Mouse (Mus musculus): ENCODE measurements at regions not wholly inside any gene's neighbourhood (a gene's known extent, or its start where the extent isn't known, plus 50 kb on each side); places are given as distances from the start of the nearest gene placed in this dataset.

DNA sequence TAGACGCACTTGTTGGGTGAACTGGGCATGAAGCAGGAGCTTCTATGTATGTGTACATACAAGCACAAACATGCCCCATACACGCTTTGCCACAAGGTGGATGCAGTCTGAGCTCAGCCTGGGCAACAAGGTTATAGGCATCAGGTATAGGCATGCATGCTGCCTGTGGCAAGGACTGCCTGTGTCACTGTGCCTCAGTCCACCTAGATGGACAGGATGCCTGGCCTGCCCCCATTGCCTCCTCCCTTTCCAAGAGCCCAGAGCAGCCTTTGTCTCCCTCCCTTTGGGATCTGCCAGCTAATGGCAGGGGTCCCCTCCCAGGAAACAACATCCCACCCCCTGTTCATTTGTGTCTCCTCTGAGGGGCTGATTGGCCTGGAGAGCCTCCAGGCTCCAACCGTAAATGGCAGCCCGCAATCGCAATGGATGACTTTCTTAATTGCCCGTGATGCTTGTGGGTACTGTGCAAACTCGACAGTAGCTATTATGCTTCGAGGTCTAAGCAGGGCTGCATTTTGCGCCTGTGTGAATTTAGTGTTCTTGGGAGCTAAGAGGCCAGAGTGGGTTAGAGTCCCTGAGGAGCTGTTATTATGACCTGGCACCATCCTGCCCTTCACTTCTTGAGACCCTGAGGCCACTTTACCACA is 293.6 kb downstream of the Tns1 start:
- no peaks in the 10 kb centered on the region for H3K9me3 ChIP-seq (replicated peaks)
- no peak overlapping the region for H3K27ac ChIP-seq
- no peaks in the 10 kb centered on the region for H3K36me3 ChIP-seq
- no peaks in the 10 kb centered on the region for H3K4me1 ChIP-seq (replicated peaks)
- ATAC-seq (ENCODE audit: low read depth) (no peak), DNase-seq (no peak)
- 73% methylated on average over 9 of the region's 9 CpGs for WGBS (ENCODE audit: insufficient replicate concordance)
- H3K27me3 ChIP-seq = no peaks in the 10 kb centered on the region
- H3K4me2 ChIP-seq = no peak overlapping the region
- no peak overlapping the region for H3K4me3 ChIP-seq (replicated peaks)
- H3K9ac ChIP-seq = no peak overlapping the region

DNA sequence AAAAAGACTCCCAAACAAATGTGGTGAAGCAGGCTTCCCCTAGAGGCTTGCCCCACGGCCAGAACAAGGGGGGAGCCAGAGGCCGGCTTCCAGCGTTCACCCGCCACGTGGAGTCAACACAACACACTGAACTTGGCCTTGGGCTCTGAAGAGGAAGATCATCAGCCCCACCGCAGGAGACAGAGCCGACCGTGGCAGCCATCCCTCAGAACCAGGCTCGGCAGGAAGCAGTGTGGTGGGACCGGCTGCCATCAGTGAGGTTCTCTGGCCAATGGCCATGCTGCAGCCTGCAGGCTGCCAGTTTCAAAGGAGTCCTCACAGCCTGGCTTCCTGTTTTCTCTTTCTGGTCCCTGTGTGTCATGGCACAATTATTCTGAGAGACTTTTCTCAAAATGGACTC is 295.3 kb downstream of the Tns1 start:
- Histone ChIP-seq H3K4me1 (replicated peaks) (no peaks in the 10 kb centered on the region), H3K27ac (no peak overlapping the region), H3K27me3 (no peaks in the 10 kb centered on the region), H3K36me3 (no peaks in the 10 kb centered on the region), H3K9ac (no peak overlapping the region), H3K9me3 (replicated peaks) (no peaks in the 10 kb centered on the region), H3K4me3 (replicated peaks) (no peak overlapping the region), H3K4me2 (no peak overlapping the region)
- DNase-seq (no peak), ATAC-seq (ENCODE audit: low read depth) (no peak)
- WGBS (ENCODE audit: insufficient replicate concordance) = 28% methylated on average over 10 of the region's 10 CpGs

DNA sequence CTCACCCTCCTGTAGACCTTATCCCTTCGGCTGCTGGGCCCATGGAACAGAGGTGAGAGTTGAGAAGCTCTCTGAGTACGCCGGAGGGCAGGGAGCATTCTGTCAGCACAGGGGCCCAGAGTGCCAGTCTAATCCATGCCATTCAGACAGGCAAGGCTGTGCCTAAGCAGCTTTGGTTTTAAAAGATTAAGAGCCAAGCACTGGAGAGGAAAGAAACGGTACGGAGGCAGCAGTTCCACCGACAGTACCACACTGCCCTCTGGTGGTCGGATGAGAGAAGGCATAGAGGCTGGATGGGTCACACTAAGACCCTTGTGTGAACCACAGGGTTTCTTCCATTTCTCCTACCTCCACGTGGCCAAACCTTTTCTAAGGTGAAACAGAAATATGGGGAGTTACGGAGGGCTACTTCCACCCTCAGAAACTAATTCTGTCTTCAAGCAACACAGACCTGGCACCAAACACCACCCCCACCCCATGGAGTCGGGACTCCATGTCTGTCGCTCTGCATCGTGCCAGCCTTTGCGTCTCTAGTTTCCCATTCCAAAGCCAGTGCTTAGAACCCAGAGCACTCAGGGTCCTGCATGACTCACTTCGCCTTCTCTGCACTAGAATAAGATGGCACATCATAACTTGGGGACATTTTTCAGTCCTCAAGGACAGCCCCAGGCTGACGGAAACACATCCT is 297.9 kb downstream of the Tns1 start:
- Histone ChIP-seq H3K4me1 (replicated peaks) (no peaks in the 10 kb centered on the region), H3K9ac (no peak overlapping the region), H3K9me3 (replicated peaks) (no peaks in the 10 kb centered on the region), H3K4me2 (no peak overlapping the region), H3K27me3 (no peaks in the 10 kb centered on the region), H3K36me3 (no peaks in the 10 kb centered on the region), H3K4me3 (replicated peaks) (no peak overlapping the region), H3K27ac (no peak overlapping the region)
- no peak for ATAC-seq (ENCODE audit: low read depth)
- peak; percentile 18 for DNase-seq
- 37% methylated on average over 15 of the region's 15 CpGs for WGBS (ENCODE audit: insufficient replicate concordance)

DNA sequence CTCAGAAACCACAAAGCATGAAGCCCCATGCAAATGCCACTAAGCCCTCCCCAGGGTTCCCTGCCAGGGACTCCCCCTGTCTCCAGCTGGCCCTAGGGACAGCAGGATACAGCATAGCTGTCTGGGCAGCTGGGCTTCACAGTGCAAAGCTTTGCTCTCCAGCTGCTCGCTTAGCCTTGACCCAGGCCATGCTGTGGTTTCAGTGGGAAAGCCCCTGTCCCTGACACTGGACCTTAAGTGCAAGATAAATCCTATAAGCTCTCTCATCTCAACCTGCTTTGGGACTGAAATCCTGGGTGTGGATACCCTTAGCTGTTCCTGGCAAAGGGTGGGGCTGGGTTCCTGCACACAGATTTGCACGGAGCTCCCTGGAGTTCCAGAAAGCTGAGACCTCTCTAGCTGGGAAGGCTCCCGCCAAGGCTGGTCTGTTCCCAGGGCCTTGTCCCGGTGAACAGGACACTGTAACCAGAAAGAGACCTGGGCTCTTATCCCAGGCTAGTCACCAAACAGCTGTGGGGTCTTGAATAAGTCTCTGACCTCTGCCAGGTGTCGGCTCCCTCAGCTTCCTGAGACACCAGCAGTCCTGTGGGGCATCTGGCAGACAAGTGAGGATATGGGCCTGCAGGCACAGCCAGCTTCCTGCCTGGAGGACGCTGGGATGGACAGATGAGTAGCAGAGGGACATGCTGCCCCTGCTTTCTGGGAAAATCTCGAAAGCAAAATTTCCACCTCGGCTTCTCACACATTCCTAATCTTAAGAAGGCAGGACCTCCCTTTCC is 299.7 kb downstream of the Tns1 start:
- Histone ChIP-seq H3K4me3 (replicated peaks) (no peak overlapping the region), H3K9ac (no peak overlapping the region), H3K36me3 (no peaks in the 10 kb centered on the region), H3K27ac (no peak overlapping the region), H3K4me2 (no peak overlapping the region), H3K9me3 (replicated peaks) (no peaks in the 10 kb centered on the region), H3K4me1 (replicated peaks) (no peaks in the 10 kb centered on the region), H3K27me3 (no peaks in the 10 kb centered on the region)
- ATAC-seq (ENCODE audit: low read depth) (no peak), DNase-seq (no peak)
- WGBS (ENCODE audit: insufficient replicate concordance) = 37% methylated on average over 8 of the region's 8 CpGs

DNA sequence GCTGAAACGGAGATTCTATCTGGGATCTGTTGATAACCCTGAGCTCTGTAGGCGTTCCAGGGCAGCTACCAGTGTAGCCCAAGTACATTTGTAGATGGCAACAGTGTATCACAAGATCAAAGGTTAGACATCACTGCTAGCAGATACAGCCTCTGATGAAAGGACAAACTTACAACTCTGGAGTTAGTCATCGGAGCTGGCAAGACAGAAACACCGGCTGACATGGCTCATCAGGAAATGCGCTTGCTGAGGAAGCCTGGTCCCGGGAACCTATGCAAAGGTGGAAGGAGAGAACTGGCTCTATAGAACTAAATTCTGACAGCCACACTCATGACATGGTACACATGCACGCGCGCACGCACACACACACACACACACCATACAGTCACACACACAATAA is 300.5 kb downstream of the Tns1 start:
- no peak overlapping the region for H3K9ac ChIP-seq
- no peak for ATAC-seq (ENCODE audit: low read depth)
- H3K4me2 ChIP-seq = no peak overlapping the region
- 77% methylated on average over 10 of the region's 10 CpGs for WGBS (ENCODE audit: insufficient replicate concordance)
- DNase-seq = no peak
- no peaks in the 10 kb centered on the region for H3K36me3 ChIP-seq
- H3K27me3 ChIP-seq = no peaks in the 10 kb centered on the region
- no peak overlapping the region for H3K4me3 ChIP-seq (replicated peaks)
- no peaks in the 10 kb centered on the region for H3K4me1 ChIP-seq (replicated peaks)
- no peaks in the 10 kb centered on the region for H3K9me3 ChIP-seq (replicated peaks)
- H3K27ac ChIP-seq = no peak overlapping the region

DNA sequence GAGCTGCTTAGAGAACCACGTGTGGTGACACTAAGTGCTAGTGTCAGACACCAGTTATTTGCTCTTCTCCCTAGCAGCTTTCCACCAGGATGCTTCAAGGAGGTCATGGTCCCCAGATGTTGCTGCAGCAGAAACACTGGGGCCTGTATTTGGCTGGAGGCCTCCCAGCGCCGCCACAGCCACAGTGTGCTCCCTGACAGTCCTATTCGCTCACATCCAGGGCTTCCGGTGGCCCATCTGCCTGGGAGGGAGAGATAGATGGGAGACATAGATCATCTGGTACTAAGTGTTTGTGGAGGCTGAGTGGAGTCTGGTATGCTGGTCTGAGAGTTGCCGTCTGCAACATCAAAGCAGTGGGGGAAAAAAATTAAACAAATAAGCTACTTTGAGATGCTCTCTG is 301.6 kb downstream of the Tns1 start:
- no peak overlapping the region for H3K4me3 ChIP-seq (replicated peaks)
- H3K36me3 ChIP-seq = no peaks in the 10 kb centered on the region
- no peak overlapping the region for H3K27ac ChIP-seq
- ATAC-seq (ENCODE audit: low read depth) (no peak), DNase-seq (no peak)
- no peaks in the 10 kb centered on the region for H3K27me3 ChIP-seq
- H3K4me1 ChIP-seq (replicated peaks) = no peaks in the 10 kb centered on the region
- no peaks in the 10 kb centered on the region for H3K9me3 ChIP-seq (replicated peaks)
- 49% methylated on average over 6 of the region's 6 CpGs for WGBS (ENCODE audit: insufficient replicate concordance)
- H3K9ac ChIP-seq = no peak overlapping the region
- no peak overlapping the region for H3K4me2 ChIP-seq

DNA sequence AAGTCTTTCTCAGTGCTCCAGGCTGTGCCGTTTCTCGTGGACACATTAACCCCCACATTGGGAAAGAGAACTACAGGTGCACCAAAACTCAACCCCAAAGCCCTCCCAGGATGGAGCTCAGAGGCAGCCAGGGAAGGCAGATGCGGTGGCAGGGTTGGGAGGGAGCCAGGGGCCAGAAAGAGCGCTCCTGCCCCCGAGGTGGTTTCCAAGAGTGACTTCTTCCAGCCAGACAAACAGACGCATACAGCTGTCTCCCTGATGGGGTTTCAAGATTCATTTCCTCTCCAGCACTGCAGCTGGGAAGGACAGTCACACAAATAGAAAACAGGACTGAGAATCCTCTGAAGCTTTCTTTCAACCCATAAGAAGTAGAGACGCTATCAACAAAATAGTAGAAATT is 303.5 kb downstream of the Tns1 start:
- Histone ChIP-seq H3K9ac (no peak overlapping the region), H3K4me1 (replicated peaks) (no peaks in the 10 kb centered on the region), H3K4me3 (replicated peaks) (no peak overlapping the region), H3K27ac (no peak overlapping the region), H3K4me2 (no peak overlapping the region), H3K9me3 (replicated peaks) (no peaks in the 10 kb centered on the region), H3K36me3 (no peaks in the 10 kb centered on the region), H3K27me3 (no peaks in the 10 kb centered on the region)
- DNase-seq (no peak), ATAC-seq (ENCODE audit: low read depth) (no peak)
- 51% methylated on average over 7 of the region's 7 CpGs for WGBS (ENCODE audit: insufficient replicate concordance)

DNA sequence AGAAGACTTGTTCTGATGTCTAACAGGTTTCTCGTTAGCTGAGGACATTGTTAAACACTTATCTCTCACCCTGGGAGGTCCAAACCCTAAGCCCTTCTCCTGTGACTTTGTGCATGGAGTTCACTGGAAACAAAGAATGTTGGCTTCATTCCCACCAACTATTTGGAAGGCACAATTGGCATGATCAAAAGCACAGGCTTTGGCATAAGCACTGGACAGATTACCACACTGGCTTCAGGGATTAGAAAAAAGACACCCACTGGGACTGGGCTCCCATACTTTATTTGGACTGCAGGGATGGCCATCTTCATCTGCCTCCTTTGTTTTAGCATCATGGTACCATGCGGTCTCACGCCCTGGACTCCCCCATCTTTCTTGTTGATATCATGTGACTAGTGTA is 317.0 kb downstream of the Tns1 start:
- H3K4me2 ChIP-seq = no peak overlapping the region
- WGBS (ENCODE audit: insufficient replicate concordance) = 66% methylated on average over 3 of the region's 3 CpGs

DNA sequence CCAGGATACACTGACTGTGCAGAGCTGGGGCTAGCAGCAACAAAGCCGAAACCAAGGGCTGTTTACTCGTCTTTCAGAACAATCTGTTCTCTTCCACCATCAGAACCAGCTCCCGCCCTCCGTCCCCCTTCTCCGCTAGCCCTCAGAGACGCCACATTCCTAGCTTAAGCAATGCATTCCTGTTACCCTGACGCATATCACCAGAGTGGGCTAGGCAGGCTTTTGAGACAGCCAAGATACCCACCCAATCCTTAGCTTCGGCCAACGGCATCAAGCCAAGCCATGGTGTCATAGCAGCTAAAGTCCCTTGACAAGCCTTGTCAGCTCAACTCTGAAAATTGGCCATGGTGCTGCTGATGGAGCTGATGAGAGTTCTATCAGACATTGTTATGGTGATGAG is 319.1 kb downstream of the Tns1 start:
- Histone ChIP-seq H3K9ac (no peak overlapping the region), H3K9me3 (replicated peaks) (no peaks in the 10 kb centered on the region), H3K27me3 (no peaks in the 10 kb centered on the region), H3K36me3 (no peaks in the 10 kb centered on the region), H3K4me1 (replicated peaks) (no peaks in the 10 kb centered on the region), H3K27ac (no peak overlapping the region), H3K4me3 (replicated peaks) (no peak overlapping the region), H3K4me2 (no peak overlapping the region)
- DNase-seq (no peak), ATAC-seq (ENCODE audit: low read depth) (no peak)
- WGBS (ENCODE audit: insufficient replicate concordance) = 72% methylated on average over 9 of the region's 9 CpGs

More for the DNA sequence above, 317.0 kb downstream of the Tns1 start:
- Histone ChIP-seq H3K9ac (no peak overlapping the region), H3K36me3 (no peaks in the 10 kb centered on the region), H3K27ac (no peak overlapping the region), H3K4me1 (replicated peaks) (no peaks in the 10 kb centered on the region), H3K9me3 (replicated peaks) (no peaks in the 10 kb centered on the region), H3K4me3 (replicated peaks) (no peak overlapping the region), H3K27me3 (no peaks in the 10 kb centered on the region)
- no peak for DNase-seq
- no peak for ATAC-seq (ENCODE audit: low read depth)

DNA sequence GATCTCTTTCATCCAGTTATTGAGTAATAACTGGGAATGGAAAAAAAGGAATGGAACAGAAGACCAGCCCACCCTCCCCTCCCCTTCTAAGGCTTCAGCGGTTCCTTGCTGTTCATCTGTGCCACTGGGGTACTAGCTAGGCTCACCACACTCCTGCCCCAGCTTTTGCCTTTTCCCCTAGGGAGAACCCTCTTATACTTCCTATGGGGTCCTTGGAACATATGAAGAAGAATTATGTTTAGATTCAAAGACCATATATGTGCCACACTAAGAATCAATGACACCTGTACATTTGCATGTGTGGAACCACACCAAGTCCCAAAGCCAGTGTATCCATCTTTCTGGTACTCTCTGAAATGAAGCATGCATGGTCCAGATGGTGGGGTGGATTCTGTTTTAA is 324.3 kb downstream of the Tns1 start:
- Histone ChIP-seq H3K27me3 (no peaks in the 10 kb centered on the region), H3K4me1 (replicated peaks) (no peaks in the 10 kb centered on the region), H3K27ac (no peak overlapping the region), H3K4me3 (replicated peaks) (no peak overlapping the region), H3K4me2 (no peak overlapping the region), H3K9ac (no peak overlapping the region), H3K9me3 (replicated peaks) (no peaks in the 10 kb centered on the region), H3K36me3 (no peaks in the 10 kb centered on the region)
- ATAC-seq (ENCODE audit: low read depth) = no peak
- WGBS (ENCODE audit: insufficient replicate concordance) = 58% methylated on average over 1 of the region's 1 CpGs
- DNase-seq = no peak

DNA sequence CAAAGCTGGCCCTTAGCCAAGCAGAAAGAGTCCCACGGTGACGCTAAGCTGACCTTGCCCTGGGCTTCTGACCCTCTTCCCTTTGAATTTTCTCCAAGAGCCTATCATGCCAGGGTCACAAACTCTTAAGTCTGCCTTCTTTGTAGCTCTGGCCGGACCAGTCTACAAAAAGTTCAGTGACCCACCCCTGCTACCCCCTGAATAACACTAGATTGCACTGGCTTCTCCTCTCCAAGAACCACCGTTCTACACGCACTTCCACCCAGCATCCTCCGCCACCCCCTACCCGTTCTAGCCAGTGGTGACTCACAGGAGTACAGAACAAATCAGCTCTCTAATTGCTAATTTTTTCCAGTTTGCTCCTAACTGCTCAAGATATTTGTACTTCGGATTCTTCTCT is 325.0 kb downstream of the Tns1 start:
- H3K36me3 ChIP-seq = no peaks in the 10 kb centered on the region
- ATAC-seq (ENCODE audit: low read depth) (no peak), DNase-seq (no peak)
- H3K4me1 ChIP-seq (replicated peaks) = no peaks in the 10 kb centered on the region
- no peaks in the 10 kb centered on the region for H3K27me3 ChIP-seq
- H3K9me3 ChIP-seq (replicated peaks) = no peaks in the 10 kb centered on the region
- WGBS (ENCODE audit: insufficient replicate concordance) = 64% methylated on average over 8 of the region's 8 CpGs
- no peak overlapping the region for H3K9ac ChIP-seq
- no peak overlapping the region for H3K4me3 ChIP-seq (replicated peaks)
- no peak overlapping the region for H3K27ac ChIP-seq
- no peak overlapping the region for H3K4me2 ChIP-seq

DNA sequence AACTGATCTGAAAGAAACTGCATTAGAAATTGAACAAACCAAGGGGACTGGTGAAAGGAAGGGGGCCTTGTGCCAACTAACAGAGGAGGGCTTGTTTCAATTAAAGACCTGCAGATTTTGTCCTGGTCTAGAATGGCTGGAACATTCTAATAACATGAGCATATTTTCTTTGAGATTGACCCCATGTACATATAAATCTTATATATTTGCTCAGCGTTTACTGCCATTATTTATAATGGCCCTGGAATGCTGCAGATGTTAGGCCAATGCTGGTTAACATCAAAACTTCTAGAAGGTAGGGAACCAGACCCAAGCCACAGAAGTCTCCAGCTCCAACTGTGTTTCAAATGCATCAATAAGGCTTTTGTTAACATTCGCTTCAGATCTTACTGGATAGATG is 326.4 kb downstream of the Tns1 start:
- Histone ChIP-seq H3K4me1 (replicated peaks) (no peaks in the 10 kb centered on the region), H3K9ac (no peak overlapping the region), H3K9me3 (replicated peaks) (no peaks in the 10 kb centered on the region), H3K27me3 (no peaks in the 10 kb centered on the region), H3K27ac (no peak overlapping the region), H3K36me3 (no peaks in the 10 kb centered on the region), H3K4me3 (replicated peaks) (no peak overlapping the region), H3K4me2 (no peak overlapping the region)
- ATAC-seq (ENCODE audit: low read depth) (no peak), DNase-seq (no peak)
- WGBS (ENCODE audit: insufficient replicate concordance) = 60% methylated on average over 2 of the region's 2 CpGs
